Mouse (Mus musculus) myocyte (in vitro differentiated cells): ENCODE measurements at regions not wholly inside any gene's neighbourhood (a gene's known extent, or its start where the extent isn't known, plus 50 kb on each side); places are given as distances from the start of the nearest gene placed in this dataset.

Experiments used
- H3K27me3 ChIP-seq: one replicate; pipeline ENCODE4 v1.6.1; 2011; ENCODE audit not compliant: control insufficient read depth, insufficient read depth, insufficient read length
- H3K36me3 ChIP-seq: one replicate; pipeline ENCODE4 v1.6.1; 2011; ENCODE audit not compliant: control insufficient read depth, insufficient read depth
- H3K4me2 ChIP-seq: one replicate; pipeline ENCODE4 v1.6.1; 2011; ENCODE audit warnings: low read depth, control low read depth
- H3K4me3 ChIP-seq: one replicate; pipeline ENCODE4 v1.5.1; 2011; ENCODE audit warnings: mild to moderate bottlenecking, control low read depth, moderate library complexity
- H3K79me2 ChIP-seq: one replicate; pipeline ENCODE4 v1.6.1; 2011; ENCODE audit not compliant: control insufficient read depth, insufficient read depth
- H3ac ChIP-seq: one replicate; pipeline ENCODE4 v1.6.1; 2011; ENCODE audit not compliant: control insufficient read depth, insufficient read length
- CEBPB ChIP-seq: IDR thresholded peaks from 2 replicates; pipeline ENCODE4 v1.6.1; 2011; ENCODE audit warnings: mild to moderate bottlenecking, moderate library complexity; ENCODE audit not compliant: poor library complexity, insufficient read depth, severe bottlenecking
- E2F4 ChIP-seq: IDR thresholded peaks from one replicate; pipeline ENCODE4 v1.6.1; 2011; ENCODE audit warnings: mild to moderate bottlenecking, control low read depth, moderate library complexity; ENCODE audit not compliant: insufficient read depth
- MAX ChIP-seq: IDR thresholded peaks from one replicate; pipeline ENCODE4 v1.6.1; 2011; ENCODE audit warnings: low read depth, mild to moderate bottlenecking, control low read depth
- MYOD1 ChIP-seq, 3 experiments: IDR thresholded peaks; one replicate each; pipeline ENCODE4 v1.6.1; 2011; ENCODE audit warnings: control low read depth in 2 of 3, low read depth in 2 of 3, mild to moderate bottlenecking in 2 of 3, moderate library complexity in 1 of 3; ENCODE audit not compliant: insufficient read length in 2 of 3, control insufficient read depth in 1 of 3
- MYOG ChIP-seq, 3 experiments: IDR thresholded peaks; one replicate each; pipeline ENCODE4 v1.6.1; 2011; ENCODE audit warnings: control low read depth in 2 of 3, low read depth in 2 of 3, mild to moderate bottlenecking in 2 of 3; ENCODE audit not compliant: insufficient read length in 2 of 3, control insufficient read depth in 1 of 3, insufficient read depth in 1 of 3
- POLR2A ChIP-seq: IDR thresholded peaks from one replicate; pipeline ENCODE4 v1.6.1; 2011; ENCODE audit warnings: low read depth, mild to moderate bottlenecking, control low read depth, moderate library complexity; ENCODE audit not compliant: insufficient read length
- POLR2AphosphoS2 ChIP-seq: IDR thresholded peaks from one replicate; pipeline ENCODE4 v1.6.1; 2011; ENCODE audit warnings: low read depth, control low read depth; ENCODE audit not compliant: insufficient read length
- REST ChIP-seq: IDR thresholded peaks from one replicate; pipeline ENCODE4 v1.6.1; 2011; ENCODE audit warnings: mild to moderate bottlenecking, control low read depth, moderate library complexity; ENCODE audit not compliant: insufficient read depth, insufficient read length
- SRF ChIP-seq: IDR thresholded peaks from one replicate; pipeline ENCODE4 v1.6.1; 2011; ENCODE audit warnings: low read depth; ENCODE audit not compliant: control insufficient read depth, insufficient read length
- TCF12 ChIP-seq: IDR thresholded peaks from one replicate; pipeline ENCODE4 v1.6.1; 2011; ENCODE audit warnings: mild to moderate bottlenecking, control low read depth; ENCODE audit not compliant: poor library complexity, insufficient read depth, severe bottlenecking
- TCF3 ChIP-seq: IDR thresholded peaks from one replicate; pipeline ENCODE4 v1.6.1; 2011; ENCODE audit warnings: low read depth, control low read depth; ENCODE audit not compliant: insufficient read length
- USF1 ChIP-seq: IDR thresholded peaks from one replicate; pipeline ENCODE4 v1.6.1; 2011; ENCODE audit warnings: low read depth, mild to moderate bottlenecking, control low read depth, moderate library complexity

- Histone ChIP-seq H3K36me3 (no peaks in the 10 kb centered on the region), H3K27me3 (no peaks in the 10 kb centered on the region), H3K4me3 (no peak overlapping the region), H3K79me2 (no peaks in the 10 kb centered on the region), H3ac (no peak overlapping the region), H3K4me2 (no peak overlapping the region)
- TF ChIP-seq USF1 (no peak), MYOG (IDR thresholded peaks at IDR 0.05; ENCODE audit: control insufficient read depth in 1 of 3, insufficient read depth in 1 of 3, insufficient read length in 2 of 3, low read depth in 2 of 3) (no peak), E2F4 (no peak), POLR2AphosphoS2 (no peak), CEBPB (no peak), REST (no peak), POLR2A (no peak), SRF (no peak), TCF3 (no peak), MAX (no peak), MYOD1 (IDR thresholded peaks at IDR 0.05; ENCODE audit: control insufficient read depth in 1 of 3, insufficient read length in 2 of 3, low read depth in 2 of 3) (no peak), TCF12 (no peak)
Measured at GRCm38 (mm10) chr11:18354156-18354555, 400.5 kb upstream of the Etaa1 start.

GRCm38 (mm10) chr11:18347841-18348240 is 394.2 kb upstream of the Etaa1 start:
- no peak for TF ChIP-seq MYOG (IDR thresholded peaks at IDR 0.05; ENCODE audit: control insufficient read depth in 1 of 3, insufficient read depth in 1 of 3, insufficient read length in 2 of 3, low read depth in 2 of 3)
- no peak for TF ChIP-seq CEBPB
- TF ChIP-seq MAX, result no peak
- TF ChIP-seq TCF3, result no peak
- TF ChIP-seq POLR2AphosphoS2, result no peak
- no peak for TF ChIP-seq E2F4
- no peak for TF ChIP-seq SRF
- no peak for TF ChIP-seq MYOD1 (IDR thresholded peaks at IDR 0.05; ENCODE audit: control insufficient read depth in 1 of 3, insufficient read length in 2 of 3, low read depth in 2 of 3)
- no peak for TF ChIP-seq POLR2A
- TF ChIP-seq REST, result no peak
- no peak for TF ChIP-seq USF1
- no peak for TF ChIP-seq TCF12
- no peaks in the 10 kb centered on the region for H3K79me2 ChIP-seq
- H3K27me3 ChIP-seq, result no peaks in the 10 kb centered on the region
- H3K4me3 ChIP-seq, result no peak overlapping the region
- H3ac ChIP-seq, result no peak overlapping the region
- H3K4me2 ChIP-seq, result no peak overlapping the region
- no peaks in the 10 kb centered on the region for H3K36me3 ChIP-seq

- H3K27me3 ChIP-seq, result no peaks in the 10 kb centered on the region
- no peaks in the 10 kb centered on the region for H3K36me3 ChIP-seq
- H3ac ChIP-seq, result no peak overlapping the region
- no peaks in the 10 kb centered on the region for H3K79me2 ChIP-seq
- H3K4me3 ChIP-seq, result no peak overlapping the region
- TF ChIP-seq CEBPB (no peak), TCF12 (no peak), POLR2A (no peak), MYOD1 (IDR thresholded peaks at IDR 0.05; ENCODE audit: control insufficient read depth in 1 of 3, insufficient read length in 2 of 3, low read depth in 2 of 3) (no peak), REST (no peak), MYOG (IDR thresholded peaks at IDR 0.05; ENCODE audit: control insufficient read depth in 1 of 3, insufficient read depth in 1 of 3, insufficient read length in 2 of 3, low read depth in 2 of 3) (no peak), E2F4 (no peak), POLR2AphosphoS2 (no peak), TCF3 (no peak), USF1 (no peak), MAX (no peak), SRF (no peak)
- no peak overlapping the region for H3K4me2 ChIP-seq
Measured at GRCm38 (mm10) chr11:18313510-18314301, 360.0 kb upstream of the Etaa1 start.

GRCm38 (mm10) chr11:18296194-18297125 is 342.8 kb upstream of the Etaa1 start:
- H3K27me3 ChIP-seq, result no peaks in the 10 kb centered on the region
- no peak for TF ChIP-seq E2F4
- TF ChIP-seq MAX, result no peak
- TF ChIP-seq CEBPB, result no peak
- no peak for TF ChIP-seq POLR2A
- TF ChIP-seq POLR2AphosphoS2, result no peak
- no peak for TF ChIP-seq MYOD1 (IDR thresholded peaks at IDR 0.05; ENCODE audit: control insufficient read depth in 1 of 3, insufficient read length in 2 of 3, low read depth in 2 of 3)
- TF ChIP-seq REST, result no peak
- TF ChIP-seq MYOG (IDR thresholded peaks at IDR 0.05; ENCODE audit: control insufficient read depth in 1 of 3, insufficient read depth in 1 of 3, insufficient read length in 2 of 3, low read depth in 2 of 3), result no peak
- TF ChIP-seq TCF3, result no peak
- TF ChIP-seq TCF12, result no peak
- TF ChIP-seq SRF, result no peak
- TF ChIP-seq USF1, result no peak
- H3K36me3 ChIP-seq, result no peaks in the 10 kb centered on the region

More at GRCm38 (mm10) chr11:18296194-18297125, 342.8 kb upstream of the Etaa1 start:
- Histone ChIP-seq H3K4me3 (no peak overlapping the region), H3K79me2 (no peaks in the 10 kb centered on the region), H3K4me2 (no peak overlapping the region), H3ac (no peak overlapping the region)
